Mouse (Mus musculus): ENCODE results near the gene Hoxa5.

GRCm38 (mm10) chr6:52162611-52163365 is 41.6 kb downstream of the Hoxa5 start:
- TF ChIP-seq CTCF (IDR thresholded peaks at IDR 0.05; ENCODE audit: control insufficient read depth, insufficient read depth, insufficient replicate concordance, low read depth, low read length) = no peak
- no peak for TF ChIP-seq POLR2A (IDR thresholded peaks at IDR 0.05; ENCODE audit: control insufficient read depth, low read depth, low read length)

Data from testis, adult 2 months (tissue).